Mouse (Mus musculus) hindbrain, embryonic 16.5 days (tissue): Measurements from ENCODE around the gene Cyp1a1. TPM values are rescaled to one million over a fixed set of nuclear protein-coding genes. Genes with fewer than 3 reads are reported as not detected.
A peak's percentile ranks its signal among the peaks of the same experiment; 100 is the strongest.
"Not testable (repeated sequence)": the region's sequence is repeated elsewhere in the genome, so short reads cannot be mapped to it uniquely, and the experiment has no call there.

Experiments
- ATAC-seq: fragments of 200-750 bp; cut with Nextera tagmentation; 2 replicates; pipeline ENCODE4 v1.8.0; 2017; ENCODE audit warnings: moderate TSS enrichment, moderate library complexity
- H3K27ac ChIP-seq: fragments of 300-500 bp; sonication (generic); 2 replicates; pipeline ENCODE4 v1.5.1; 2014; ENCODE audit warnings: low read depth, mild to moderate bottlenecking, control low read depth, low read length, moderate library complexity
- H3K27me3 ChIP-seq: fragments of 300-500 bp; sonication (generic); replicated peaks from 2 replicates; pipeline ENCODE4 v1.6.1; 2014; ENCODE audit warnings: low read length; ENCODE audit not compliant: control insufficient read depth, insufficient read depth
- H3K36me3 ChIP-seq: fragments of 300-500 bp; sonication (generic); 2 replicates; pipeline ENCODE4 v1.6.1; 2014; ENCODE audit warnings: mild to moderate bottlenecking, low read length, moderate library complexity, mixed read lengths; ENCODE audit not compliant: control insufficient read depth, insufficient read depth
- H3K4me1 ChIP-seq: fragments of 300-500 bp; sonication (generic); 2 replicates; pipeline ENCODE4 v1.6.1; 2014; ENCODE audit warnings: low read depth, low read length; ENCODE audit not compliant: control insufficient read depth, insufficient read depth
- H3K4me2 ChIP-seq: fragments of 300-500 bp; sonication (generic); 2 replicates; pipeline ENCODE4 v1.6.1; 2014; ENCODE audit warnings: mild to moderate bottlenecking, low read length, control low read depth, moderate library complexity
- H3K4me3 ChIP-seq: fragments of 300-500 bp; sonication (generic); 2 replicates; pipeline ENCODE4 v1.5.1; 2014; ENCODE audit warnings: mild to moderate bottlenecking, low read length, control low read depth, moderate library complexity
- H3K9ac ChIP-seq: fragments of 300-500 bp; sonication (generic); 2 replicates; pipeline ENCODE4 v1.6.1; 2014; ENCODE audit warnings: low read depth, mild to moderate bottlenecking, control low read depth, low read length, moderate library complexity
- H3K9me3 ChIP-seq: fragments of 300-500 bp; sonication (generic); 2 replicates; pipeline ENCODE4 v1.6.1; 2014; ENCODE audit warnings: mild to moderate bottlenecking, low read length, moderate library complexity; ENCODE audit not compliant: control insufficient read depth
- WGBS: fragments of 180-500 bp; shearing (Covaris S2); extraction: QIAGEN DNeasy Blood & Tissue Kit; methylation state at CpG from one replicate; pipeline ENCODE4 v1.1.7; 2014; 5-methylcytosine and 5-hydroxymethylcytosine counted together
- polyA plus RNA-seq: library from polyadenylated mRNA; unstranded; fragments of >200 nt; fragmentation: Nextera tagmentation; extraction: Ambion mirVana; gene quantifications from 2 replicates; pipeline ENCODE4 v1.2.1, GENCODE M21; 2015

Cyp1a1 gene
- polyA plus RNA-seq, 1 experiment from 2014 or later, result 0.13 TPM

DNA sequence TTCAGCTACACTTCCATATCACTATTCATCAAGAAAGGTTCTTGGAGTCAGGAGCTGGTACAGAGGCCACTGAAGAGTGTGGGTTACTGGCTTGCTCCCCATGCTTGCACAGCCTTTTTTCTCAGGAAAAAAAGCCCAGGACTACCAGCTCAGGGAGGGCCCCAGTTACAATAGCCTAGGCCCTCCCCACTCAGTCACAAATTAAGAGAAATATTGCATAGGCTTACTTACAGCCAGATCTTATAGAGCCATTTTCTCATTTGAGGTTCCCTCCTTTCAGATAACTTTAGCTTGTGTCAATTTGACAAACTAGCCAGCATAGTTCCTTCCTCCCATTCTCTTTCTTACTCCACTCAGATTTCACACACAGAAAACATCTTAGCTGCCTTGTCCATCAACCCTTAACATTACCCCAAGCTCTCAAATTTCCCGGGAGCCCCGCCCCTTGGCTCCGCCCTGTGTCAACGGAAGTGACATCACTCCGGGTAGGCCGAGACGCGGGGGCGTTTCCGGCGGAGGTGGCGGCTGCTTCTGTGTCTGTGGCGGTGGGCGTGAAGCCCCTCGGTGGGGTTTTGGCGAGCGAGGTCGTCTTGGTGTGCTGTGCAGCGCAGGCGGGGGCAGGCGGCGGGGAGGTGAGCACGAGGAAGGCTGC lies 20.5 kb downstream of the Cyp1a1 start, which contains the start of gene Edc3:
Gene Edc3 (plus strand): TSS at position 473 of the 652 bp plus-strand sequence.
- H3K4me2 ChIP-seq, result peak within 1 kb of the TSS; percentile 90
- peak within 1 kb of the TSS; percentile 79 for H3K27ac ChIP-seq
- peak; percentile 93 for ATAC-seq
- no peaks in the 10 kb centered on the region for H3K36me3 ChIP-seq
- WGBS, result under 1% methylated on average over 23 of the region's 23 CpGs
- peak within 1 kb of the TSS; percentile 91 for H3K4me3 ChIP-seq
- H3K9me3 ChIP-seq, result no peaks in the 10 kb centered on the region; the same call in 1 of the 2 replicates
- H3K9ac ChIP-seq, result peak within 1 kb of the TSS; percentile 95
- H3K4me1 ChIP-seq, result peaks cover 14% of the 10 kb centered on the region
- no peaks in the 10 kb centered on the region for H3K27me3 ChIP-seq

DNA sequence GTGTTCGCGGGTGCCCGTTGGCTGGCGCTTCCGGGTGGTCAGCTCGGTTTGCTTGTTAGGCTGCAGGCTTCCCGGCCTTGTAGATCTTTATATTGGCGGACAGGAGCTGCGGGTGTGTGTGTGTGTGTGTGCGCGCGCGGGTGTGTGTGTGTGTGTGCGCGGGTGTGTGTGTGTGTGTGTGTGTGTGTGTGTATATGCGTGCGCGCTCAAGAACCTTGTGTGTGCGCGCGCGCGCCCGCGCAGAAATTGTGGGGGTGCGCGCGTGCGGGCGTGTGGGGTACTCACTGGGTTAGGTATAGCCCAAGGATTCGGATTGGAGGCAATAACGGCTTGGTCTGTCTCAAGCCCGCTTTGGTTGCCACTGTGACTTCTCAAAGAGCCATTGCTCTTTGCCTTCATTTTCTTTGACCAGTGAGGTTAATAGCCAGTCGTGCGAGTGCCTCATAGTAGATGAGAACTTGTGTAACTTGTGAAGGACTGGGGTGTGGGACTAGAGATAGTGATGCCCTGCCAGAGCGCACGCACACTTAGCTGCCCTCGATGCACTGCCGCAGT lies 21.1 kb downstream of the Cyp1a1 start:
- H3K27ac ChIP-seq, result peak overlapping the region; percentile 79
- no peaks in the 10 kb centered on the region for H3K27me3 ChIP-seq
- H3K4me1 ChIP-seq, result peaks cover 14% of the 10 kb centered on the region
- H3K4me3 ChIP-seq, result peak overlapping the region; percentile 91
- WGBS, result 4% methylated on average over 32 of the region's 39 CpGs
- no peaks in the 10 kb centered on the region; the same call in 1 of the 2 replicates for H3K9me3 ChIP-seq
- H3K4me2 ChIP-seq, result peak overlapping the region; percentile 90
- ATAC-seq, result peak; percentile 77
- peak overlapping the region; percentile 95 for H3K9ac ChIP-seq
- H3K36me3 ChIP-seq, result peaks cover 3% of the 10 kb centered on the region

DNA sequence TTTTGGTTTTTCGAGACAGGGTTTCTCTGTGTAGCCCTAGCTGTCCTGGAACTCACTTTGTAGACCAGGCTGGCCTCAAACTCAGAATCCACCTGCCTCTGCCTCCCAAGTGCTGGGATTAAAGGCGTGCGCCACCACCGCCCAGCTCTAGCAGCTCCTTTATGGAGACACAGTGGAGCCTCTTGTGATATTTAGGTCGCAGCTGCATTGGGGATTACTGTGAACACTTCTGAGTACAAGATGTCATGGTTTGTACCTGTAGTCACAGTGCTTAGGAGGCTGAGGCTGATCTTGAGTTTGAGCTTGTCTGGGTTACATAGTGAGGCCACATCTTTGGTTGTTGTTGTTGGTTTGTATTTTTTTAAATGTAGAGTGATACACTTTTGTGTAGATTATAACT lies 22.5 kb downstream of the Cyp1a1 start:
- not testable (repeated sequence) for H3K9me3 ChIP-seq, ATAC-seq, H3K4me3 ChIP-seq, H3K27me3 ChIP-seq, H3K27ac ChIP-seq, H3K36me3 ChIP-seq, H3K9ac ChIP-seq, H3K4me2 ChIP-seq
- H3K4me1 ChIP-seq, result peaks cover 14% of the 10 kb centered on the region
- 93% methylated on average over 5 of the region's 5 CpGs for WGBS

GRCm38 (mm10) chr9:57712194-57712593 lies 24.5 kb downstream of the Cyp1a1 start:
- H3K4me1 ChIP-seq, result peaks cover 14% of the 10 kb centered on the region
- no peak overlapping the region for H3K9ac ChIP-seq
- no peak for ATAC-seq
- H3K4me2 ChIP-seq, result no peak overlapping the region
- 85% methylated on average over 2 of the region's 2 CpGs for WGBS
- H3K4me3 ChIP-seq, result no peak overlapping the region
- H3K36me3 ChIP-seq, result peaks cover 16% of the 10 kb centered on the region
- H3K27me3 ChIP-seq, result no peaks in the 10 kb centered on the region
- no peak overlapping the region for H3K27ac ChIP-seq
- no peaks in the 10 kb centered on the region; the same call in 1 of the 2 replicates for H3K9me3 ChIP-seq

DNA sequence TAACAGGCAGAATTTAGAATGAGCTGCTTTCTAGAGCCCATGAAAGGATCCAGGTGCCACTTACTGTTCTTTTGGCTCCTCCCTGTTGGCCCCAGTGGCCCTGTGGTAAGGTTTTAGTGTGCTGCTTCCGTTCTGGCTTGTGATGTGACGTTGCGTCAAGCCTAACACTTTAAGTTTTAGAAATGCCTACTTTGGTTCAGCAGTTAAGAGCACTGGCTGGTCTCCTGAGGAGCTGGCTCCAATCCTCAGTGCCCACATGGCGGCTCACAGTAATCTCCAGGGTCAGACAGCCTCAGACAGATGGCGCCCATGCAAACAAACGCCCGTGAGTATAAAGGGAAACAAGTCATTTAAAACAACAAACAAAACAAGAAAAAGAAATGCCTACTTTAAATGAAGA lies 30.7 kb downstream of the Cyp1a1 start:
- peaks cover 21% of the 10 kb centered on the region for H3K36me3 ChIP-seq
- 82% methylated on average over 7 of the region's 7 CpGs for WGBS

GRCm38 (mm10) chr9:57720736-57721135 lies 33.0 kb downstream of the Cyp1a1 start:
- H3K27me3 ChIP-seq, result no peaks in the 10 kb centered on the region
- no peak overlapping the region for H3K27ac ChIP-seq
- peaks cover 18% of the 10 kb centered on the region for H3K36me3 ChIP-seq
- no peaks in the 10 kb centered on the region for H3K9me3 ChIP-seq
- H3K4me1 ChIP-seq, result peaks cover 2% of the 10 kb centered on the region; the same call in 1 of the 2 replicates
- no peak overlapping the region for H3K4me3 ChIP-seq
- H3K9ac ChIP-seq, result no peak overlapping the region
- no peak overlapping the region for H3K4me2 ChIP-seq
- 95% methylated on average over 3 of the region's 3 CpGs for WGBS
- no peak for ATAC-seq

More for the DNA sequence above, 30.7 kb downstream of the Cyp1a1 start:
- H3K27ac ChIP-seq, result no peak overlapping the region
- no peak overlapping the region for H3K4me2 ChIP-seq
- H3K9ac ChIP-seq, result no peak overlapping the region
- no peak for ATAC-seq
- H3K4me1 ChIP-seq, result peaks cover 2% of the 10 kb centered on the region; the same call in 1 of the 2 replicates
- H3K9me3 ChIP-seq, result no peaks in the 10 kb centered on the region
- H3K27me3 ChIP-seq, result no peaks in the 10 kb centered on the region
- no peak overlapping the region for H3K4me3 ChIP-seq

DNA sequence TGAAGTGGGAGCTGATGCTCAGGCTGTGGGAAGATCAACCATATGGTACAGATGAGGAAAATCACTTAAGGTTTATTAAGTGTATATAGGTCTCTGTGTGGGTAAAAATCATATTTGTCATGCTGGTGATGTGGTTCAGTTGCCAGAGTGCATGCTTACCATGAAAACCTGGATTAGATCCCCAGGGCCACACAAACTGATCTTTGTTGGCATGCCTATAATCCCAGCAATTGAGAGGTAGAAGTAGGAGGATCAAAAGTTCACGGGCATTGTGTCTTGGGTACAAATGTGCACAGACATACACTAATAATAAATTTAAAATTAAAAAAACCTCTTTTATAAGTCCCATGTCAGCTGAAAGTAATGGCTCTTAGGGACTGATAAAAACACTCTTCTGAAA lies 34.6 kb downstream of the Cyp1a1 start:
- H3K27me3 ChIP-seq, result no peaks in the 10 kb centered on the region
- H3K4me3 ChIP-seq, result no peak overlapping the region
- peaks cover 2% of the 10 kb centered on the region; the same call in 1 of the 2 replicates for H3K4me1 ChIP-seq
- H3K4me2 ChIP-seq, result no peak overlapping the region
- ATAC-seq, result no peak
- peaks cover 10% of the 10 kb centered on the region for H3K36me3 ChIP-seq
- WGBS, result 77% methylated on average over 1 of the region's 1 CpGs
- no peak overlapping the region for H3K9ac ChIP-seq
- no peaks in the 10 kb centered on the region for H3K9me3 ChIP-seq
- no peak overlapping the region for H3K27ac ChIP-seq

DNA sequence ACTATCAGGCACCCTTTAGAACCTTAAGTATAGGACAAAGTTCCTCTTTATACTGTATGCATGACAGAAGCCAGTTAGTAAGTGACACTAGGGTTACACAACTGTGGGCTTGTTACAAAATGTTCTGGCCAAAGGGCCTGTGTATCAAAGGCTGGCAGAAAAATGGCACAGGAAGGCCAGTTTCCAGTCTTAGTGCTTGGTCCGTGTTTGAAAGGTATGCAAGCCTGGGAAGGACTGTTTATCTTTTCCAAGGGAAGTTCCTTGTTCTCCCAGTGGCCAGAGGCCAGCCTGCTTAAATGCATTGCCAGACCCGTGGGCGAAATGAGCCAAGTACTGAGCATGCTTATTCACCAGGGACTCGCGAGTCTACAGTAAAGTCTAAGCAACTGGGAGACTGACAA lies 35.6 kb downstream of the Cyp1a1 start:
- Histone ChIP-seq H3K4me1 (peaks cover 2% of the 10 kb centered on the region; the same call in 1 of the 2 replicates), H3K9ac (no peak overlapping the region), H3K36me3 (peaks cover 12% of the 10 kb centered on the region), H3K9me3 (no peaks in the 10 kb centered on the region), H3K4me3 (no peak overlapping the region), H3K27me3 (no peaks in the 10 kb centered on the region), H3K27ac (no peak overlapping the region), H3K4me2 (no peak overlapping the region)
- 67% methylated on average over 5 of the region's 5 CpGs for WGBS
- ATAC-seq, result peak; percentile 83

- H3K4me3 ChIP-seq, result no peak overlapping the region
- no peaks in the 10 kb centered on the region for H3K9me3 ChIP-seq
- ATAC-seq, result no peak
- H3K27me3 ChIP-seq, result no peaks in the 10 kb centered on the region
- no peak overlapping the region for H3K9ac ChIP-seq
- H3K27ac ChIP-seq, result no peak overlapping the region
- H3K4me1 ChIP-seq, result peaks cover 2% of the 10 kb centered on the region; the same call in 1 of the 2 replicates
- H3K36me3 ChIP-seq, result peaks cover 12% of the 10 kb centered on the region
- 82% methylated on average over 5 of the region's 5 CpGs for WGBS
- no peak overlapping the region for H3K4me2 ChIP-seq
These were observed 36.1 kb downstream of the Cyp1a1 start for GRCm38 (mm10) chr9:57723796-57724195.
